Mouse (Mus musculus) heart, postnatal 0 days (tissue): ENCODE measurements at regions not wholly inside any gene's neighbourhood (a gene's known extent, or its start where the extent isn't known, plus 50 kb on each side); places are given as distances from the start of the nearest gene placed in this dataset.

Experiments
- ATAC-seq: fragments of 200-750 bp; cut with Nextera tagmentation; 2 replicates; pipeline ENCODE4 v1.8.0; 2017; ENCODE audit warnings: low read depth, moderate number of reproducible peaks, moderate library complexity; ENCODE audit not compliant: insufficient read depth
- DNase-seq: peaks from one replicate; pipeline ENCODE4 v3.0.0-alpha.2; 2016; ENCODE audit warnings: low spot score
- H3K27ac ChIP-seq: fragments of 300-500 bp; sonication (generic); 2 replicates; pipeline ENCODE4 v1.5.1; 2014; ENCODE audit warnings: low read depth, mild to moderate bottlenecking
- H3K27me3 ChIP-seq: fragments of 300-500 bp; sonication (generic); 2 replicates; pipeline ENCODE4 v1.6.1; 2014; ENCODE audit warnings: low read length, mixed read lengths; ENCODE audit not compliant: control insufficient read depth, insufficient read depth
- H3K36me3 ChIP-seq: fragments of 300-500 bp; sonication (generic); replicated peaks from 2 replicates; pipeline ENCODE4 v1.6.1; 2014; ENCODE audit warnings: low read length, mixed read lengths; ENCODE audit not compliant: control insufficient read depth, insufficient read depth
- H3K4me1 ChIP-seq: fragments of 300-500 bp; sonication (generic); 2 replicates; pipeline ENCODE4 v1.6.1; 2014; ENCODE audit warnings: antibody characterized with exemption; ENCODE audit not compliant: control insufficient read depth, insufficient read depth
- H3K4me2 ChIP-seq: fragments of 300-500 bp; sonication (generic); 2 replicates; pipeline ENCODE4 v1.6.1; 2014; ENCODE audit warnings: low read depth, mild to moderate bottlenecking, low read length, moderate library complexity
- H3K4me3 ChIP-seq: fragments of 300-500 bp; sonication (generic); 2 replicates; pipeline ENCODE4 v1.5.1; 2014; ENCODE audit warnings: low read depth, low read length
- H3K9ac ChIP-seq: fragments of 300-500 bp; sonication (generic); replicated peaks from 2 replicates; pipeline ENCODE4 v1.6.1; 2014; ENCODE audit warnings: low read depth, low read length, mixed read lengths
- H3K9me3 ChIP-seq: fragments of 300-500 bp; sonication (generic); replicated peaks from 2 replicates; pipeline ENCODE4 v1.6.1; 2016; ENCODE audit warnings: low read length; ENCODE audit not compliant: control insufficient read depth
- CTCF ChIP-seq: IDR thresholded peaks from 2 replicates; pipeline ENCODE4 v1.5.1; 2016; ENCODE audit warnings: antibody characterized with exemption, control low read depth, low read depth
- EP300 ChIP-seq: IDR thresholded peaks from 2 replicates; pipeline ENCODE4 v1.6.1; 2016; ENCODE audit warnings: antibody characterized with exemption, low read depth
- WGBS: fragments of 180-500 bp; shearing (Covaris S2); extraction: QIAGEN DNeasy Blood & Tissue Kit; methylation state at CpG from one replicate; pipeline ENCODE4 v1.1.7; 2014; 5-methylcytosine and 5-hydroxymethylcytosine counted together

DNA sequence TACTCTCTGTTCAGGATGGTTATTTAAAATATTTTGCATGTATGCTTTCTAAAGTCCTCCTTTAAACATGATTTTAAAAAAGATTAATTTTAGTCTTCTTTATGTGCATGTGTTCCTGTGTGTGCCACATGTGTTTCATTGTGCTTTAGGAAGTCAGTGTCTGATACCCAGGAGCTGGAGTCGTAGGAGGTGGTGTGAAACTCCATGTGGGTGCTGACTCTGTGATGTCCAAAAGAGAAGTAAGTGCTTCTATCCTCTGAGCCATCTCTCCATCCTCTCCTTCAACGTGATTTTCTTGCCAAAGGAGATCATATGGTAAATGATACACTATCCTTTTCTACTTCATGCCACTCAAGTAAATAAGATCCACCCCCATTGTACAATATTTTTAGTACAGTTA lies 750.8 kb downstream of the Mat2b start:
- Histone ChIP-seq H3K27me3 (no peaks in the 10 kb centered on the region), H3K9me3 (no peaks in the 10 kb centered on the region), H3K9ac (no peak overlapping the region), H3K36me3 (no peaks in the 10 kb centered on the region), H3K4me3 (no peak overlapping the region), H3K27ac (no peak overlapping the region), H3K4me2 (no peak overlapping the region), H3K4me1 (no peaks in the 10 kb centered on the region)
- no peak for ATAC-seq
- DNase-seq = no peak
- TF ChIP-seq CTCF (no peak), EP300 (no peak)
- WGBS = 64% methylated on average over 2 of the region's 2 CpGs

- Histone ChIP-seq H3K36me3 (no peaks in the 10 kb centered on the region), H3K27ac (no peak overlapping the region), H3K9me3 (no peaks in the 10 kb centered on the region), H3K4me1 (no peaks in the 10 kb centered on the region), H3K4me3 (no peak overlapping the region), H3K4me2 (no peak overlapping the region), H3K9ac (no peak overlapping the region), H3K27me3 (no peaks in the 10 kb centered on the region)
- DNase-seq = no peak
- no peak for ATAC-seq
- 59% methylated on average over 2 of the region's 2 CpGs for WGBS
- TF ChIP-seq CTCF = no peak
- TF ChIP-seq EP300 = no peak
Measured at GRCm38 (mm10) chr11:39934216-39934615, 760.8 kb downstream of the Mat2b start.

GRCm38 (mm10) chr11:39923977-39924527 lies 771.0 kb downstream of the Mat2b start:
- Histone ChIP-seq H3K4me2 (no peak overlapping the region), H3K36me3 (no peaks in the 10 kb centered on the region), H3K9ac (no peak overlapping the region), H3K4me3 (no peak overlapping the region), H3K27ac (no peak overlapping the region), H3K4me1 (no peaks in the 10 kb centered on the region), H3K27me3 (no peaks in the 10 kb centered on the region), H3K9me3 (no peaks in the 10 kb centered on the region)
- 40% methylated on average over 6 of the region's 6 CpGs for WGBS
- no peak for DNase-seq
- TF ChIP-seq CTCF (no peak), EP300 (no peak)
- no peak for ATAC-seq

DNA sequence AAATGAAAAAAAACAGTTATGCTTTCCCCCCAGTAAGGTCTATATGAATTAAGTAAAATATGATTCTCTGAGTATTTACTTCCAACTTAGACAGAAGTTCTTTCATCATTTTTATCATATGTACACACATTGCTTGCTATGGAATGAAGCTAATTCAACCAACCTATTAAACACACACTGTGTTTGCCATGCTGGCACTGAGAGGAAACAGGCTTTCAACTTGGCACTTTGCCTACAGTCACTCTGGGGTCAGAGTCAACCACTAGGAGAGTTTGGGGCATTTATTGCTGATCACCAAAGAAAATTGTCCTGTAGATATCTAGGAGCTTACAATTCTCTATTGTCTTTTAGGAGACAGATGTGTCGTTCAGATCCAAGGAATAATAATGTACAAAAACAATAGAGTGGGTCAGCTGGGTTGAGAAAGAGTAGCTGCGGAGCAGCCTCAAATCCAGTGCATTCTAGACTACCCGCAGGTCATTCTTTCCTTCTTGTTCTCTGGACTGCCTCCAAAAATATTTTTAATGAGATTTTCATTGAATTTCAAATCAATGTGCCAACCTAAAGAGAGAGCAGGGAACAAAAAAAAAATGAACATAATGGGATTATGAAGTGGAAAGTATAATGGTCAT lies 777.2 kb downstream of the Mat2b start:
- Histone ChIP-seq H3K9ac (no peak overlapping the region), H3K27ac (no peak overlapping the region), H3K4me2 (no peak overlapping the region), H3K9me3 (no peaks in the 10 kb centered on the region), H3K4me3 (no peak overlapping the region), H3K27me3 (no peaks in the 10 kb centered on the region), H3K36me3 (no peaks in the 10 kb centered on the region), H3K4me1 (no peaks in the 10 kb centered on the region)
- ATAC-seq = no peak
- DNase-seq = no peak
- TF ChIP-seq CTCF (no peak), EP300 (no peak)
- WGBS = 59% methylated on average over 3 of the region's 3 CpGs

DNA sequence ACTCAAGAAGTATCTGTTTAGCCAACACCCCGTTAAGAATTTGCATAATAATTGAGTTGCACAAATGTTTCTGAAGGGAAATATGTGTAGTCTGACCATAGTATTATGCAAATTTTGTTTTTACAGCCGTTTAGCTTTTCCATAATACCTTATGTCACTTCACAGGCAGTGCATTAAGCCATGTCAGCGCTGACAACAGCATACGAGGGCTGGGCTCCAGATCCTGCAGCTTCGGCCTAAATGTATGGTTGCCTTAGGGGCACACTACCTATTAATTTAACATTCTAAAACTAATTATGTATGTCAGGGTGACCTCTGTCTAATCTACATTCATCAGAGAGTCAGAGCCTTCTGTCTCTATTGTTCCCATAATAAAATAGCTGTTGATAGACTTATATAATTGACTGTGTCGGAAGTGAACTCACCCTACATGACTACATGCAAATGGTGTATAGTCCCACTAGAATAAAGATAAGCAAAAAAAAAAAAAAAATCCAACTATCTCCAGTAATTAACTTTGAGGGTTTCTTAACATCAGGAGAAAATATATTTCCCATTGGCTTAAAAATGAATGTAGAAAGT lies 795.3 kb downstream of the Mat2b start:
- TF ChIP-seq CTCF (no peak), EP300 (no peak)
- WGBS = 70% methylated on average over 6 of the region's 6 CpGs
- Histone ChIP-seq H3K9ac (no peak overlapping the region), H3K27me3 (no peaks in the 10 kb centered on the region), H3K36me3 (no peaks in the 10 kb centered on the region), H3K4me1 (no peaks in the 10 kb centered on the region), H3K27ac (no peak overlapping the region), H3K4me2 (no peak overlapping the region), H3K9me3 (no peaks in the 10 kb centered on the region), H3K4me3 (no peak overlapping the region)
- ATAC-seq = no peak
- no peak for DNase-seq
